Mouse (Mus musculus): ENCODE data around the gene H2-M10.2.

DNA sequence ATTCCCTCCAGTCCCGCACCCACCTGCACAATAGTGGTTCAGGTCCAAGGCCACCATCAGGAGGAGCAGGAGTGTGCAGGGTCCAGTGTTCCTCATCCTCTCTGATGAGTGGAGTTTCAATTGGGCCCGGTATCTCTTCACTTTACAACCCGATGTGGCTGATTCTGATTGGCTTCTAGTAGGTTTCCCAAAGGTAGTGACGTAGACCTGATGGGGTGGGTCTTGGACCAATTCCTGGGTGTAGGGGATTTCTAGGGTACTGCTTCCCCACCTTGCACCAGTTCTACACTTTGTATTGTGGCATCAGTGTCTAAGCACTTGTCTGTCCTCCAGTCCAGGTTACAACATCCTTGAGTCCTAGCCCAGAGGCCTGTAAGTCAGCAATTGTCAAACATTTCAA, 39.8 kb upstream of the H2-M10.2 start, which contains the start of gene H2-M10.1:
- TF ChIP-seq CTCF (IDR thresholded peaks at IDR 0.05 in 2 of 3, conservative IDR thresholded peaks at IDR 0.05 in 1 of 3; ENCODE audit: control insufficient read depth in 1 of 3, insufficient read depth in 1 of 3, low read depth in 2 of 3, low read length in 3 of 3, poor library complexity in 1 of 3, severe bottlenecking in 1 of 3) (no peak), ETS1 (IDR thresholded peaks at IDR 0.05; ENCODE audit: low read depth, low read length) (no peak), HCFC1 (IDR thresholded peaks at IDR 0.05; ENCODE audit: low read depth, low read length) (no peak), ZKSCAN1 (IDR thresholded peaks at IDR 0.05; ENCODE audit: low read depth, low read length) (no peak), POLR2A (IDR thresholded peaks at IDR 0.05; ENCODE audit: control insufficient read depth in 1 of 2, insufficient read depth in 1 of 2, low read depth in 1 of 2, low read length in 2 of 2, poor library complexity in 1 of 2) (no peak)
